Mouse (Mus musculus): Measurements from ENCODE around the gene Dnajc10.

Gene Dnajc10

GRCm38 (mm10) chr2:80322878-80323277 is 7.6 kb downstream of the Dnajc10 start:
- in situ Hi-C loops (cut with MboI; ENCODE audit: low pct_unique_long_range_greater_than_20kb in 1 of 2, low sequenced_read_pairs in 2 of 2, unreplicated experiment in 1 of 2) = no loop called here

DNA sequence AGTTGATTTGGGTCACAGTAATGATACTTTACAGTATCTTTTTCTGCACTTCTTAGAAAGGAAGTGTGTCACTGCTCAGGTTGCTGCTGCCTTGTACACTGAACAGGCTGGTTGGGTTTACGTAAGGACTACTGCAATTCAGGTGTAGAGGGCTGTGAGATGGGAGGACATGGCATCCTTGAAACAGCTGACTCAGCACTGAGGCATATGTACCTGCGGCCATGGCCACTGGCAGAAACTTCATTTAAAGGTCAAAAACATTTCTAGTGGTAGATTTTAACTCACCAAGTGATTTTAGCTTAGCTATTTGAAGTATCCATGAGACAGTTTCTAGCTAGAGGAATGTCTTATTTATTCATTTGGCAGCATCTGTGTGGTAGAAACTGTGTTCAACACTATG is 10.5 kb downstream of the Dnajc10 start:
- in situ Hi-C loops (cut with MboI; ENCODE audit: low pct_unique_long_range_greater_than_20kb in 1 of 2, low sequenced_read_pairs in 2 of 2, unreplicated experiment in 1 of 2) = loop anchor here (25.0 kb wide), 2 partner anchors 187 to 337 kb away; no protein-coding TSS in a partner anchor

DNA sequence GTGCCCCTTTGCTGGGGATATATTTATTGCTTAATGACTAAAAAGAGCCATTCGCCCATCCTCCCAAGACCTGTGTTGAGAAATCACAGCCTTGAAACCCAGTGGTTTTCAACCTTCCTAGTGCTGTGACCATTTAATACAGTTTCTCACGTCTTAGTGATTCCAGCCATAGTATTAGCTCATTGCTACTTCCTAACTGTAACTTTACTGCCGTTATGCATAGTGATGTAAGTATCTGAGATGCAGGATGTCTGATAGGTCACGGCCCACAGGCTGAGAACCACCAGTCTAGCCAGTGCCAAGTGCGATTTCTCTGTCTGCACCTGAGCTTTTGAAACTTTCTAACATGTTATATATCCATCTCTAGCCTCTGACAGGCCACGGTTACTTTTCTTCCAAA is 12.0 kb downstream of the Dnajc10 start:
- in situ Hi-C loops (cut with MboI; ENCODE audit: low pct_unique_long_range_greater_than_20kb in 1 of 2, low sequenced_read_pairs in 2 of 2, unreplicated experiment in 1 of 2) = loop anchor here (25.0 kb wide), 2 partner anchors 185 to 335 kb away; no protein-coding TSS in a partner anchor

GRCm38 (mm10) chr2:80328961-80329653 is 13.8 kb downstream of the Dnajc10 start:
- in situ Hi-C loops (cut with MboI; ENCODE audit: low pct_unique_long_range_greater_than_20kb in 1 of 2, low sequenced_read_pairs in 2 of 2, unreplicated experiment in 1 of 2) = loop anchor here (25.0 kb wide), 2 partner anchors 183 to 333 kb away; no protein-coding TSS in a partner anchor

DNA sequence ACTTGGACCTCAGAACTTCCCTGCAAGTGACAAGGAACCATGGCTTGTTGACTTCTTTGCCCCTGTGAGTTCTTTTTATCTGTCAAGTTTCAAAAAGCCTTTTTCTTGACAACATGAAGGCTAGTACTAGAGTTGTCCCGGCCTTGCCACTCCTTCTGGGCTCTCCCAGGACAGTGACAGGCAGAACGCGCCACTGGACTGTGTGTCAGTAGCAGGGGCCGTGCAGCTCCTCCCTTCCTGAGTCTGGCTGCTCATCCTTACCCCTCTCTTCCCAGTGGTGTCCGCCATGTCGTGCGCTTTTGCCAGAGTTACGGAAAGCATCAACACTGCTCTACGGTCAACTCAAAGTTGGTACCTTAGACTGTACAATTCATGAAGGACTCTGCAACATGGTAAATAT is 25.3 kb downstream of the Dnajc10 start:
- in situ Hi-C loops (cut with MboI; ENCODE audit: low pct_unique_long_range_greater_than_20kb in 1 of 2, low sequenced_read_pairs in 2 of 2, unreplicated experiment in 1 of 2) = loop anchor here (25.0 kb wide), 2 partner anchors 172 to 322 kb away; no protein-coding TSS in a partner anchor

DNA sequence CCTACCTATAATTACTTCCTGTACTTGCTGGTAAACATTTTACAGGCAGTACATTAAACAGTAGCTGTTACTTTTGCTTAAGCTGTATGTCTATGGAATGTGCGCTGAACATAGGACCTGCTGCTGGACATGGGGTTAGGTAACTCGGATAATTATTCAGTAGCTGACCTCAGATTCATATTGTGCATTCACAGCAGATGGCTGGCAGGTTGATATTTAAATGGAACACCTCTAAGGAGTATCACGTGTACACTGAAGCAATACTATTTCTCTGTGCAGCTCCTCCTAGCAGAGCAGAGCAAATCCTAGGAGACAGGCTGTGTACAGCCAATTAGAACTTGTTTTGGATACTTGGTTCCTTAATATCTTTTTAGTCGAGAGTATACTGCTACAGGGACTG is 39.3 kb downstream of the Dnajc10 start:
- in situ Hi-C loops (cut with MboI; ENCODE audit: low pct_unique_long_range_greater_than_20kb in 1 of 2, low sequenced_read_pairs in 2 of 2, unreplicated experiment in 1 of 2) = no loop called here

GRCm38 (mm10) chr2:80356656-80357231 is 41.5 kb downstream of the Dnajc10 start:
- in situ Hi-C loops (cut with MboI; ENCODE audit: low pct_unique_long_range_greater_than_20kb in 1 of 2, low sequenced_read_pairs in 2 of 2, unreplicated experiment in 1 of 2) = no loop called here

DNA sequence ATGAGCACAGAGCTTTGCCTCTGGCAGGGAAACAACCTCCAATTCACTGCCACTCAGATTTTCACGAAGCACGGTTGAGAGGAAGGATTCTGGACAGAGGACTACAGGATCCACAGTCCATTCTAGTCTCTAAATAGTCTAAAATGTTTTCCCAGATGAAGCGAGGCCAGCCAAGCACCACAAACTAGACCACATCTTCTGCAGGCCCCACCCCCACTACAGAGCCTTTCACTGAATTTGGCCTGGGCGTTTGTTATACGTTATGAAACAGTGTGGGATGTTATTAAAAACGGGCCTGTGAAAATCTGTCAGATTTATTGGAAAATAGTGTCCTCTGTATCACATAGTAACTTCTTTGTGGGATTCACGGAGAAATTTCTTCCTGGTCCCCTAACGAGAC is 56.2 kb downstream of the Dnajc10 start:
- in situ Hi-C loops (cut with MboI; ENCODE audit: low pct_unique_long_range_greater_than_20kb in 1 of 2, low sequenced_read_pairs in 2 of 2, unreplicated experiment in 1 of 2) = no loop called here

DNA sequence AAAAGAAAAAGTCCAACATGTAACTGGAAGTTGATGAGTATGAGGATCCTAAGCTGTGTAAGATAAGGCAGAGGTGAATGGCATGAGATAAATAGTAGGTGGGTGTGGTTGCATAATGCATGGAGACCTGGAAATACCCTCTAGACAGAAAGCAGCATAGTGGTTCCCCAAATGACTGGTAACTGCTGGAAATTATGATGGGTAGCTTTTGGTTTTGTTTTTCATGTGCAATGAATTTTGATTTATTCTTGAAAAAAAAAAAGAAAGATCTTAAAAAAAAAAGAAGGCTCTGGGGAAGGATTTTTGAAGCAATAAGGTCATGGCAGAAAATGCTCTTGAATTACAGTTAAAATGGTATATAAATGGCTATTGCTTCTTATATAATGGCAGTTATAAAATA is 59.6 kb downstream of the Dnajc10 start:
- in situ Hi-C loops (cut with MboI; ENCODE audit: low pct_unique_long_range_greater_than_20kb in 1 of 2, low sequenced_read_pairs in 2 of 2, unreplicated experiment in 1 of 2) = no loop called here

DNA sequence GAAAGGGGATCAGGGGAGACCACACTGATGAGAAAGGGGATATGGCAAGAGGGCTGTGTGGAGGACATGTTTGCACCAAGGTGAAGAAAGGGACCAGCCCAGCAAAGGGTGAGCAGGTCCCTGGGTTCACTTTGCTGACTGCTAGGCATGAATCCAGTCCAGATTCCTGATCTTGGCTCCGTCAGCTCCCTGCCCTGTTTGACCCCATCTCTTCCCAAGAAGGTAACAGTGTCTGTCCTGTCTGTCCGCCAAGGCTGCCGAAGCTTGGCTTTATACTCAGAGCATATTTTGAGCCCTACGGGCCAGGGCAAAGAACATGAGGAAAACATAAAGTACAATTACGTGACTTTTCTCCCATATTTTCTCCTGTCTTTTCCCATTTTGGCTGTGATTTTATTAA is 64.6 kb downstream of the Dnajc10 start:
- in situ Hi-C loops (cut with MboI; ENCODE audit: low pct_unique_long_range_greater_than_20kb in 1 of 2, low sequenced_read_pairs in 2 of 2, unreplicated experiment in 1 of 2) = no loop called here

- in situ Hi-C loops (cut with MboI; ENCODE audit: low pct_unique_long_range_greater_than_20kb in 1 of 2, low sequenced_read_pairs in 2 of 2, unreplicated experiment in 1 of 2) = no loop called here
These were observed 69.2 kb downstream of the Dnajc10 start for GRCm38 (mm10) chr2:80384447-80384846.

DNA sequence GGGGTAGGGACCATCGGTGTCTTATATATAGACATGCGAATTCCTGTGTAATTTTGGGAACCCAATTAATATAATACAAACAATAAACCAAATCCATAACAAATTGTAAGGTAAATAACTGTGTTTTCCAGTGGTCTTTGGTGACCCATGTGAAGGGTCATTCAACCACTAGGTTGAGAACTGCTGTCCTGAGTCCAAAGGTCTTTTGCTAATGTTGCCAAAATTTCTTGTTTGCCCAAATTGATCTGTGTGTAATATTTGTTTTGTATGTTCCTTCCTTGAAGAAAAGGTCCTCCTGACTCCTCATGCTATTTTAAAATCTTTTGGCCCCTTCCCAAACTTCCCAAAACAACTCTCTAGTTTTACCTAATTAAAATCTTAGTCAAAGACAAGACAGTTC is 71.0 kb downstream of the Dnajc10 start:
- in situ Hi-C loops (cut with MboI; ENCODE audit: low pct_unique_long_range_greater_than_20kb in 1 of 2, low sequenced_read_pairs in 2 of 2, unreplicated experiment in 1 of 2) = no loop called here

DNA sequence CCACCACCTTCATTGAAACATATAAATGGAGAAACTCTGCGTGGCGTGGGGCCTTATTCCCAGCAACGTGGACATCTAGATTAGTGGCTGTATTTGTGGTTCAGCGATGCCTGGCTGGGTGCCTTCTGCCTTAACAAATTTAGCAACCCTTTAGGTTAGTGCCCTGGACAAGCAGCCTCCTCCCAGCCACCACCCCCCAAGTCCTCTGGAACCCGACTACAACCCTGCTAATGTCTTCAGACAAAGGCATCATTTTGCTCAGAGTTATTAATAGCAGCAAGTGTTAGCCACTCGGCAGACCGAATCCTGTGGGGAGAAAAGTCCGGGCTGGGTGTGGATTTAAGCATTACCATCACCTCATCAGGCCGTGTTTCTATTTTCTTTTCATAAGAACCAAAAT is 72.4 kb downstream of the Dnajc10 start:
- in situ Hi-C loops (cut with MboI; ENCODE audit: low pct_unique_long_range_greater_than_20kb in 1 of 2, low sequenced_read_pairs in 2 of 2, unreplicated experiment in 1 of 2) = no loop called here

GRCm38 (mm10) chr2:80388341-80388740 is 73.1 kb downstream of the Dnajc10 start:
- in situ Hi-C loops (cut with MboI; ENCODE audit: low pct_unique_long_range_greater_than_20kb in 1 of 2, low sequenced_read_pairs in 2 of 2, unreplicated experiment in 1 of 2) = no loop called here

GRCm38 (mm10) chr2:80396057-80396456 is 80.8 kb downstream of the Dnajc10 start:
- in situ Hi-C loops (cut with MboI; ENCODE audit: low pct_unique_long_range_greater_than_20kb in 1 of 2, low sequenced_read_pairs in 2 of 2, unreplicated experiment in 1 of 2) = no loop called here

DNA sequence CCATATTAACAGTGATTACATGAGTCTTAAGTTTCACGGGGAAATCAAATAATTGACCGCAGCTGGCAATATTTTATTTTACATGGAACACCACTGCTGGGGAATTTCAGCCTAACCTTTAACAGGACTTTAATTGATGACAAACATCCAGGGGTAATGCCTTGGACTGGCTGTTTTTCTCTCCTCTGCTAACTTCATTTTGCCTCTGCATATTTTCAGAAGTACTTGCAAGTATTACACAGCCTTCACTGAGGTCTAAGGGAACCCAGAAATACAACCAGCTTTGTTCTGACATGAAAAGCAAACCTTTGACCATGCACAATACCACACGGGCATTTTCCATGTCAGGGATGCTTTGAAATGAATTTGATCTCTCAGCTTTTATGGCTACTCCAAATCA is 81.6 kb downstream of the Dnajc10 start:
- in situ Hi-C loops (cut with MboI; ENCODE audit: low pct_unique_long_range_greater_than_20kb in 1 of 2, low sequenced_read_pairs in 2 of 2, unreplicated experiment in 1 of 2) = no loop called here

DNA sequence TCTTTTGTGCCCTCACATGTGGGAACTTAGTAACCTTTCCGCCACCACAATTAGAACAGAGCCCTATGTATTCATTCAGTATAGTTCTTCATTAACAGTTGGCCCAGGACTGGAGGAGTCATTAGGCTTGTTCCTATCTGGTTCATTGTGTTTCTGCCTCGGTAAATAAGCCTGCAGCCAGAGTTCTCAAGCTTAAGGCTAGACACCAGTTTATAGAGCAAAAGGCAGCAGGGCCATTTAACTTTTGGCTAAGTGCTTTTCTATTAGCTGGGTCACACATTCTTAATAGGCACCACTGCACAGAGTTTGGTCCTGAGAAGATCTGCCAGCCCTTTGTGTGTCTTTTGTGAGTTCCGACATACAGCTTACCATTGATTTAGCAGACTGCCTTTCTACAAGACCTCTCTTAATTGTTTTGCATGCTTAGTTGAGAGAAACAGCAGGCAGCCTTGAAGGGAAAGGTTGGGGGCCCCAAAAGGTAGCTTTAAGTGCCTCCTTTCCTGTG is 83.4 kb downstream of the Dnajc10 start:
- in situ Hi-C loops (cut with MboI; ENCODE audit: low pct_unique_long_range_greater_than_20kb in 1 of 2, low sequenced_read_pairs in 2 of 2, unreplicated experiment in 1 of 2) = no loop called here

Data from mouse embryonic stem cell (cell line).